Mouse (Mus musculus): ENCODE measurements at regions not wholly inside any gene's neighbourhood (a gene's known extent, or its start where the extent isn't known, plus 50 kb on each side); places are given as distances from the start of the nearest gene placed in this dataset.

DNA sequence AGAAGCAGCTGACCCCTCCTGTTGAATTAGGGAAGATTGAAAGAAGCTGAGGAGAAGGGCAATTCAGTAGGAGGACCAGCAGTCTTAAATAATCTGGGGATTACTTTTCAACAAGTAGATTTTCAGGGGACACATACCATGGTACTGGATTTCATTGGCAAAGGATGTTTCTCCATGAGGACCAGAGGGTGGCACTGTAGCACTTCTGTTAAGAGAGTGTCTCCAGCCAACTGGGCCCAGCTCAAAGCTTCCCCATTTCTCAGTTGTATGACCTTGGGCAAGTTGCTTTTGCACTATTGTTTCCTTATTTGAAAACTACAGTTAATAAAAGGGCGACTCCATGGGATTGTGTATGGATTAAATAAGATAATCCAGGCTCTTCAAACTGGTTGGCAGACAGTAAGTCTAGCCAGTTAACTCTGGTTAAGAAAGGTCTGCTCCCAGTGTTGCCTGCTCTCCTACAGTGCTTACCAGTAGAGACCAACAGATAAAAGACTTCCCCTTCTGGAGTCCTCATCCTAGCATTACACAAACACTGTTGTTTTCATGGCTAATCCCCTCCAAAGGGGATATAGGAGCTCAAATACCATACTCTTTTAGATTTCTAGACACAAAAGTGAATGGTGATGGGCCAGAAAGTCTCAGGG is 259.9 kb downstream of the Stim2 start:
- peak; percentile 6 for DNase-seq

DNA sequence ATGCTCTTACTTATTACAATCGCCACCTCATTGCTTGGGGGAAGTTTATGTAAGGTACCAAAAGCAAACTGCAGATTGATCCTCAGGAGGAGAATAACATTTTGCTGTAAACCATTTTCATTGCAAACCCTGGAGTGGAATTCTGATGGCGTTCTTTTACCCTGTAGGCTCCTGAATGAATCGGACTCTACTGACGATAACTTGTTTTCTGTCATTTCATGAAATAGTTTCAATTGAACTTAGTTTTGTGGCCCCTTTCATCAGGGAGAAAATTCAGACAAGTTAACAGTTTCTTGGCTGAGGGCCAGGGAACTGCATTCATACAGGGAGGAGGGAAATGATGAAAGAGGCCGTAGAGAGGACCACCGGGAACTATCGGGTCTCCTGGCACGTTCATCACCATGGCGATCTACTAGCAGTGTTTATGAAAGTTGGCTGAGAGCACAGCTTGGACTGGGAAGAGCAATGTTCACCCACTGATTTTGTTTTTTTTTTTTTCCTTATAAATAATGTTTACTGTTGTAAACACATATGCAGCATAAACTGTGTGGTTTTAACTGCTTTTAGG is 266.7 kb downstream of the Stim2 start:
- no peak for DNase-seq

DNA sequence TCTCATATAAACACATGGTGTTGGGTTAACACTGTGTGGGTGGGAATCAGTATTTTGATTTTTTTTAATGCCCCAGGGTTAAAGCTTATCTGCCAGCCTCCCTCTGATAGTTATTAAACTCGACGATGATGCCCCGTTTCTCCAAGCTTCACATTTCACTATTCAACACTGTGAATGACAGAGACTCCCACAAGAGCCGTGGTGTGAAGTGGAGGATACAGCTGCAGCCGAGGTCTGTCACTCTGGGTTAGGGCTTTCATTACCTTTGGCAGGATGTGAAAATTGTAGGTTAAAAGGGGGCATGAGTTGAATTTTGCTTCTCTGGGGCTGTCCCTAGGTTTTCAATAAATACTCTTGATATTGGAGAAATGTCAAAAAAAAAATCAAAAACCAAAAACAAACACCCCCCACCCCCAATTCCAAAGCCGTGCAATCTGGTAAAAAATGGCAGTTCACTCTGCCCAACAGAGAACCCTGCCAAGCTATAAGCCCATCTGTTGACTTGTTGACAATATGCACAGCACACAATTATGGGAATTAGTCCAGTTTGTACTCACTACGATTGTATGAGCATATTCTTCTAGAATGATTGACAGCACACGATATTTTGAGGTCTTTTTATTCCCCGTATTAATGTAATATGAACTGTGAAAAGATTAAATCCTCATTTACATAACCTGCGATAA is 269.7 kb downstream of the Stim2 start:
- no peak for DNase-seq

DNA sequence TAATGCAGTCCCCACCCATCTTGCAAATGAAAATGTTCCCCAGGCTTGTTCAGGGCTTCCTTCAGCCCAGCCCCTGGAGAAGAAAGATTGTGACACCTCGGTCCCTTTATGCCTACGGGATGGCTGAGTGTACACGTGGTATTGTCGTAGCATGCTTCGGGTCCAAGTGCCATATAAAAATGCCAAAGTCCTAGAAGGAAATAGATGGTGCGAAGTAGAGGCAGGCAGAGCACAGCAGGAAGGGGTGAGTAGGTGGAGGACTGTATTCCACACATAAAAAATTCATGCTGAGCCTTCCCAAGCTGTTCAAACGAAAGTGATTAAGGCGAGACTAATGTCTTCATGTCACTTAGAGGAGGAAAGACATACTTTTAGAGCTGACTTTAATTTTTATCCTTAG is 281.1 kb downstream of the Stim2 start:
- DNase-seq, result no peak

DNA sequence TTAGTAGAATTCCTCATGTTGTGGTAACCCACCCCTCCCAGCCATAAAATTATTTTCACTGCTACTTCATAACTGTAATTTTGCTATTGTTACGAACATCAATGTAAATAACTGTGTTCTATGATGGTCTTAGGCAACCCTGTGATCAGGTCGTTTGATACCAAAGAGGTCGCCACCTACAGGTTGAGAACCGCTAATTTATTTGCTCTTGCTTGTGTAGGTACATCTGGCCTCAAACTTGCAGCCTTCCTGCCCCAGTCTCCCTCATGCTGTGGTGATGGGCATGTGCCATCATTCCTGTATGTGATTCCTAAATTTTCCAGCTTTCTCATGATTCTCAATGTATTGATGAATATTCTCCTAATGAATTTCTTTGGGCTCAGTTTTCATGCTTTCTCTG is 282.4 kb downstream of the Stim2 start:
- DNase-seq, result no peak

DNA sequence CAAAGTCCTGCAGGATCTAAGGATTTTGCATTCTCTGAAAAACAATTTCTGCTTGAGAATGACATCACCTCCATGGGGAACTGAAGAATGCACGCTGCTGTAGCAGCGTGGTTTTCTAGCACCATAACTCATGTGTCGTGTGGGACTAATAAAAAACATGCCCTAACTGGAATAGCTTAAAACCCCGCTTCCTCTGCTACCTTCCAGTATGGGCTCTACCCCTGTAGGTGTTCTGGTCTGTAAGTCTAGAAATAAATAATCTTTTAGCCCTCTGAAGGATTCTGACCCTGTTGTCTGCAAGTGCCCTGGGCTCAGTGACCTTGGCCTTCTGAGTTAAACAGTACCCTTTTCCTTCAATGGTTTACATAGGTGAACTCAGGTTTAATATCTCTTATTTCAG is 282.8 kb downstream of the Stim2 start:
- no peak for DNase-seq

DNA sequence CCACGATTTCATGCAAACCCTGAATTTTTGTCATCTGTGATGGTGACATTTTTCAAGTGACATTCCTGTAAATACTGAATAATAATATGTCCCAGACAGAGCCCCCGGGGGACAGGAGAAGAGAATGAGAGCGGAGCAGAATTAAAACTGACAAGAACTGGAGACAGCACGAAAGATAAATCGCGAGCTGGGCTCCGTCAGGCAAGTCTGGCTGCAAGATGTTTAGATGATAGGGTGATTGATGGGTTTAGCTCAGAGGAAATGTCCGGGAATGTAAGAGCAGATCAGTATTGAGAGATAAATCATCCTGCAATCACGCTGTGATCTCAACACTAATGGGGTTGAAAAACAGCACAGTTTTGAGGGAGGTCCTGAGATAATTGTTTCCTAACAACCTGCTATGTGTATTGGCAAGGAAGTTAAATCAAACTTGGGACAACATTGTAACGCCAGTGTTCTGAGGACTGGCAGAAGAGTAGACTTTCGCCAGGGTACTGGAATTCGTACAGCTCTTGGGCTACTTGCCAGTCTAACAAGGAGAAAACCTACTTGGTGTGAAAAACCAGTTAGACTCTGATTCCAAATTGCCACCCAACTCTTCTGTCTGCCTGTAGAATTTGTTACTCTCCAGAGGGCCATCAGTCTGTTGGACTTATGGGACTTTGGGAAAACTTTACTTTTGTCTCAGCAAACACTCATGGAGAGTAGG is 292.2 kb downstream of the Stim2 start:
- no peak for DNase-seq

DNA sequence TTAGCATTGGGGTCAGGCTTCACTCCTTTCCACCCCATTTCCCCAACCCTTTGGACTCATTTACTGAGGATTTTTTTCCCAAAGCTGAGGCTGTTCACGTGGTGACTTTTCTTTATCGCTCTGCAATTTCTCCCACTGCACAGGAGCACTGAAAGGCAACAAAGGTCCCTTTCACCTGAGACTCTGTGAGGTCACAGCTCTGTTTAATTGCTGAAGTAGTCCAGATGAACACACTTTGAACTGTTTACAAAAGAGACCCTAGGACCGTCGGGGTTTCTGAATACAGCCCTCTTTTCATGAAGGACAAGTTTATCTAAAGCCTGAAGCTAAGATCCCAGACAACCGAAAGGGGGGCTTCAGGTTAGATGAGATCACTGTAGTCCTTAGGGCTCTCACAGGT is 293.6 kb downstream of the Stim2 start:
- no peak for DNase-seq

DNA sequence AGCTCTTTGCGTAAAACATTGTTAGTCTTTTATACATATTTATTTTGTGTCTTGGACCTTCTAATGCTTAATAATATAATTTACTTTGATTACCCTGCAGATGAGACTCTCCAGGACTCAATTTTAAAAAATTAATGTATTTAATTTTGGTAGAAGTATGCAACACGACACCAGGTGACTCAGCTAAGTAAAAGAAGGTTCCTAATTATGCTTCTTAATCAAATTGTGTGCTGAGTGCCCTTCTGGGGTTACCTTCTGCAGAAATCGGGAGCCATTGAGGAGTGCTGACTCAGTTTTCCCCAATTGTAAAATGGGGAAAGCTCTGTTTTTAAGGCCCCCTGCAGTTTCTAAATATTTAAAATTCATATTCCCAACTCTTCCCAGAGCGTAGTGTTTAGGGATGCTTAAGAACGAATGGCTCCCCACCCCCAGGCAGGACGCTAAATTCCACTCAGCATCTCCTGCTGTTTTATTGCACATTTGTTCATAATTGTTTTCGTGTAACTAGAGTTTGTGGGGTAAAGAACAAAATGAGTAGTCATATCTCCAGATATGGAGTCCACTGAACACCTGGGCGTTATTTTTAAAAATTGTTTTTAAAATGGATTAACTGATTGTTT is 315.5 kb downstream of the Stim2 start:
- no peak for DNase-seq

DNA sequence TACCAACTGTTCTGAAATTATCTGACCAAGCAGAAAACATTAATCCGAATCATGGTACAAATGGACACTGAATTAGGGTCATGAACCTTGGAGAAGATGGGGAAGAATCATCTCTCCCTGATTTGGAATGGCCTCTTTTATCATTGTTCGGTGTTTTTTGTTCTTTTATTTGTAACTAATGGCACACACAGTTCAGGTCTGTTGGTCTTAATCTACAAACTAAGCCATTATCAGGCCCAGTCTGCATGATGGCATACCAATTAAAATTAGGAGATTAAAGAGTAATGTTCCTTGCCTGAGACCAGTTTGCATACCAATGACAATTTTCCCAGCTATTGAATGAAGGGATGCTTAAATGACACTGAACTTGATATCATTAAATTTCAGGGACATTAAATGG is 332.1 kb downstream of the Stim2 start:
- DNase-seq, result no peak

DNA sequence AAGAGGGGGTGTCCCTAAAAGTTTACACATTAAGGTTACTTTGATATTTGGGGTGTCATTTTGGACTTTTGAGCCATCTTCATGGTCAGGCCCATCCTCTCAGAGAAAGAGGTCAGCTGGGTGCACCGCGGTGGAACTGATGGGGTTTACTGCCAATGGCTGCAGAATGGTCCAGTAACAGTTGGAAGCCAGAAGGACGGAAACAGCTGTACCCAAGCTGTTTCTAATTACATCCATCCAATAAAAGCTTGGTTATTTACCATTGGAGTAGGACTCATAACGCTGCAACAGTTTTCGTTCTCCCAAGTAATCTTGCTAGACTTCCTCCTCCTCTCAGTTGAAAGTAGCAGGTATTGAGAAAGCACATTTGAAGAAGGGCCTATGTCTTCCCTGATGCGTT is 344.7 kb downstream of the Stim2 start:
- no peak for DNase-seq

DNA sequence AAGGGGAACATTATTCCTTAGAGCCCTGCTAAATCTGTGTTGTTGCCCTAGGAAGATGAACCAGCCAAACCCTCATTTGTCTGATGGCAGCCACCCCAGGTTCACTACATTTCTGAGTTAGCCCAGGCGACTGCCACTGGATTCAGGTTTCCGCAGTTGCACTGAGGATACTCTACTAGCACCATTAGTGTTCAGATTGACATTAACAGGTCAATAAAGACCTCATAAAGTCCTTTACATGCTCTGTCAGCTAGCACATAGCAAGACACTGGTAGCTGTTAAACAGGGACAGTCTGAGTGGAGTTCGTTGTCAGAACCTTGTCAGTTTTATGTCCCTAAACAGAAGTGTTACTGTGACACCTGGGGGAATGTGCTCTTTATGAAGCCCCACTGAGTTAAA is 345.1 kb downstream of the Stim2 start:
- no peak for DNase-seq

DNA sequence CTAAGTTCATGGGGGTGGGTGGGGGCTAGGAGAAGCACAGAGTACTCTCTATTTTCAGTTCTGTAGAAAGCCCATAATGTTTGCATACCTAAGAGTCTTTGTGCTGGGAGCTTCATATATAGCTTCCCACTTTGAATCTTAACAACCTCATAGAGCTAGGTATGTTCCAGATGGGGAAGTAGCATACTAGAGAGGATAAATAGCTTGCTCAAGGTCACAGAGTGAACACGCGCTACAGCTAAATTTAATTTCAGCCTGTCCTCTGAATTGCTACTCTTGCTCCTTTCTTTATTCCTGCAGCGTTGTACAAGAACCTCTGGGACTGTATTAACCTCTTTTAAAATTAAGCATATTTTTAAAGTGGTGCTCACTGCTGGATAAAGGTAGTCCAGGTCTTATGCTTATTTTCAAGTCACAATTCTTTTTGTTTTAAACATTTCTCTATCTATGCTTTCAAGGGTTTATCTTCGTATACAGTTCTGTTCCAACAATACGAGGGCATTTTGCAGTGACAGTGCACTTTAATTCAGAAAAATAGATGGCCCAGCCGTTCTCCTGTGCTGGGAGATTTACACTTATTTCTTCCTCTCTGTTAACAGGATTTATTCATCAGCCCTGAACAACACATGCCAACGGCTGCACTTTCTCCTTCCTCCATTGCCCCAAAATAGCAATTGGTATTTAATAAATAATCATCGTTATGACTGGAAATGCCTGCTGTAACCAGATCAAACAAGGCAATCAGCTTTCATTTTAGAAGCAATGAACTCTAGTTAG is 350.7 kb downstream of the Stim2 start:
- DNase-seq, result no peak

DNA sequence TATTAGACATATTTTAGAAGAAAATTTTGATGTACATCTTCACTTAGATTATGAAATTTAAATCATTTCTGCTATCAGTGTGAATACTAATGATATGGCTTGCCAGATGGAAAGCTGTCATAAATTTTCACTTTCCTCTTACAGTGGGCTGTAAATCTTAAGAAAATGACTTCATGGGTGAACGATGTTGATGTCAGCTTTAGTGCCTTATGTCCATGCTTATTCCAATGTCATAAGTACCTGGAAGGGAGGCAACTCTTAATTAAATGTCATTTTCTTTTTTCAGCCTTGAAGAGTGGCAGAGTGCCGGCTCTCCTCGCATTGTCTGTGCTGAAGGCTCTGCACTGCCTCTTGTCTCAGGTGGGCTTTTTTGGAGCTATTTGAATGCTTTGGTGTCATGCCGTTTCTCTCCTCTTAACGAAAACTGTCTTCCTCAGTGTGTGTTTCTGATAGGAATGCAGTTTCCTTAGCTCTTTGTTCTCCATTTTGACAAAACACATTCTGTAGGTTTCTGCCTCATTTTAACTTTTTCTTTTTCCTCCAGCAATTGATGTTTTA is 351.6 kb downstream of the Stim2 start:
- DNase-seq, result no peak

DNA sequence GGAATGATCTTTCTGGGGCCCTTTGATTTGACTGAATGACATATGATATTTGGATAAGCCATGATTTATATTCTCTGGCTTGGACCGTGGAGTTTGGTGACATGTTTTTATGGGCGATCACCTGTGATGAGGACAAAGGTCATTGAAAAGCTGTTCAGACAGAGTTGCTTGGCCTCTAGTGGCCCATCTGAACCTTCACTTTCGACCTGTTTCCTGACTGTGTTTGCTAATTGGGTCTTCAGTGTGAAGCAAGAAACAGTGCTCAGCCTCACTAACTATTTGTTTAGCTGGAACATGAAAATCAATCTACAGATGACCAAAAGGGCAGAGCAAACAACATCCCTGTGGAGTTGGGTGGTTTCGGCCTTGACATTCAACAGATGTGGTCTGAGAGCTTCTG is 357.8 kb downstream of the Stim2 start:
- DNase-seq, result no peak

DNA sequence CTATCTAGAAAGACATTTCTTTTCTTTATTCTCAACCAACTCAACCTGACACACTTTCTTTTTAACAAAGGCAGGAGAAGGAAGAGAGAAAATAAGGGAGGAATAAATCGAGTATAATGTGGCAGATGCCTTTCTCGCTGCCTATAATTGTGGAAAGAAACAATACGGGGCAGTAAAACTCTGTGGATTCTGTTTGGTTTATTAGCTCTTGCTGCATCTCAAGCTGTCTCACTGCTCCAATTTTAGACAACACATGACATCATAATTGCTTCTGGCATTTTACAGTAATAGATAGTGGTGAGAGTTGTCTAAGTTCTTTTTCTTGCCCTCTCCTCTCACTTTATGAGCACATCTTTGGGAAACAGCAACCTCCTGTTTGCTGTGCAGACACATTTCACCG is 359.2 kb downstream of the Stim2 start:
- DNase-seq, result no peak

DNA sequence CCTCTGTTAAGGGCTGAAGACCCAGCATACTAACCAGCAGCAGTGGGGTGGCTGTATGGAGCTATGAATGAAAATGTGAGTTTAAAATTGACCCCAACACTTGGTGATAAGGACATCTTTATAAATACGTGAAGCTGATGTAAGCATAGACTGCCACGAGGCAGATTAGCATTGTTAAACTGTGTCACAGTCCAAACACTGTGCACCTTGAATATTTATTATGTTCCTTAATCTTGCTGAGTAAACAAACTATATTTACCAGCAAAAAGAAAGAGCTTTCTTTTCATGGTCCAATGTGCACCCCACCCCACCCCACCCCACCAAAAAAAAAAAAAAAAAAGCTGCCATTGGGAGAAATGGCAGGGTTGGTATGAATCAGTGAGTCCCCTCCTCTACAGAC is 359.9 kb downstream of the Stim2 start:
- DNase-seq, result no peak
